Mouse (Mus musculus) kidney, postnatal 4 days (tissue): ENCODE results near the gene Nod2.
A peak's percentile ranks its signal among the peaks of the same experiment; 100 is the strongest.

Experiments
- DNase-seq, 2 experiments: peaks; one replicate each; pipeline ENCODE4 v3.0.0; 2021; ENCODE audit warnings: mixed read lengths in 2 of 2

Gene Nod2

DNA sequence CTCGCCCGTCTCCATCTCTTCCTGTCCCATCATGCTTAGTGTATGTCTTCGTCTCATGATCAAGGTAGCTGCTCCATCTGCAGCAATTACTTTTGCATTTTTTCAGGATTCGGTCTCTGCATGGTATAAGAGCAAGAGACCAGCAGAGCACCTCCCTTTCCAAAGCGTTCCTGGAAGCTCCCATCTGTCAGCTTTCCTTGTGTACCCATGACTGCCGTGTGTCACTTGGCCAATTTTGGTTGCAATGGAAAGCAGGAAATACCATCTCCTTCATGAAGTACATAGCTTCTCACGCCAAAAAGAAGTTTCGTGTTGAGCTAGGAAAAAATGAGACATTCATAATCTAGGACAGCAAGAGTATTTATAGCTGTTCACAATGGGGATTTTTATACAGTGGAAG is 33.9 kb downstream of the Nod2 start:
- DNase-seq = no peak

DNA sequence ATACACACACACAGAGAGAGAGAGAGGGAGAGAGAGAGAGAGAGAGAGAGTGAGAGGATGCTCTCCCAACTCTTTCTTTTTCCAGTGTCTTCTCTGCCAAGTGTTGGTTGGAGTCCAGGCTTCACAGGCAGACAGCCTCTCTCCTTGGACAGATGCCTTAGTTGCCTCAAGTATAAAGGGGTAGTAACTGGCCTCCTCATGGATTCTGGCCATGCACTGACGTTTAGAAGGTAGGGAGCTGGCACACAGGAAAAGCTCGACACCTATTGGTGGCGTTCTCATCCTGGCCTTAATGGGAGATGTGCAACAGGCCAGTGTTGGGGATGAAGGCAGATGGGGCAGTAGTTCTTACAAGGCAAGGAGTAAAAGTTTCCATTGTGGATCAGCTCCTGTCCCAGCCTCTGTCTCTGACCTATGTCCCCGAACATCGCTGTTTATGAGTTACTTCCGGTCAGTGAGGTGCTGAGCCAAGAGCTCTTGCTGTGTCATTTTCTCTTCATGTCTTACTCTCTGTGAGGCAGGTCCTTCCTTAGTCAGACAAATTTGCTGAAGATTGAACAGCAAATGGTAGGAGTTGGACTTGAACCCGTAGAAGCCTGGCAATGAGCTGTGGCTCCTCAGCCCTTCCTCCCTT is 36.7 kb downstream of the Nod2 start:
- no peak for DNase-seq

DNA sequence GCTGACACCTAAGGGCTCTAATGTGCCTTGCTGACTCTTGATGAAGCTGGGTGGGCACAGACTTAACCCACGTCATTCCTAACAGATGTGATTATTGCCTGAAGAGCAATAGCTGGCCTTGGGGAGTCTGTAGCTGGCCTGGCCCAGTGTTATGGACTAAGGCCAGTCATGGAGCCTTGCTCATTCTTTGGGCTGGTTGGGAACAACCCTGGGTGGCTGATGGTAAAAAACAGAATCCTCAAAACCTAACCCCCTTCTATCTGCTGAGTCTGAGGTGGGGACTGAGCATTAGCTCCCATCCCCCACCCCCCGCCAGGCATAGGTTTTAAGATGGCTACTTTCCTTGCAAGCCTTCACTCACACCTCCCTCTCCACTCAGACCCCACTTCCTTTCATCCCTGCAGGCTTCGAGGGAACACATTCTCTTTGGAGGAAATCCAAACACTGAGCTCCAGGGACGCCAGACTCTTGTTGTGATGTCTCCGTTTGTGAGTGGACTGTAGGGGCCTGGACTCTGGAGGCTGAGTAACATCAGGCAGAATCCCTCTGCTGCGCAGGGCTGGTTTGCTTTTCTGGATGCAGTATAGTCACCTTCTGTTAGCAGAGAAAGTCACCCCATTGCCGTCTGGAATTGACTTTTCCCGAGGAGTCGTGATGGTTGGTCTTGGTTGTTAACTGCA is 39.3 kb downstream of the Nod2 start:
- no peak for DNase-seq

DNA sequence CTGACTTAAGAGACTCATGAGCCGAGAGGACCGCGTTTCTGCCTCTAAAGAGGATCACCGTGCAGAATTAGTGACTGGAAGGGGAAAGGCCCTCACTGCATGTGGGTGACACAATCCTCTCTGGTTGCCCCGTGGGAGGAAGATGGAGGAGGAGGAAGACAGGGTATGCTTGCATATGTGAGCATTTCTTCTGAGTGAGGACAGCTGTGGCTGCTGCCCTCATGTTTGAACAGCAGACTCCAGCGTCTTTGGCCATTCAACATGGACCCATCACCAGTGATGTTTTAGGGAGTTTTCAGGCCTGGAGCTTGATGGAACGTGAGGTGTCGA is 39.8 kb downstream of the Nod2 start:
- no peak for DNase-seq

DNA sequence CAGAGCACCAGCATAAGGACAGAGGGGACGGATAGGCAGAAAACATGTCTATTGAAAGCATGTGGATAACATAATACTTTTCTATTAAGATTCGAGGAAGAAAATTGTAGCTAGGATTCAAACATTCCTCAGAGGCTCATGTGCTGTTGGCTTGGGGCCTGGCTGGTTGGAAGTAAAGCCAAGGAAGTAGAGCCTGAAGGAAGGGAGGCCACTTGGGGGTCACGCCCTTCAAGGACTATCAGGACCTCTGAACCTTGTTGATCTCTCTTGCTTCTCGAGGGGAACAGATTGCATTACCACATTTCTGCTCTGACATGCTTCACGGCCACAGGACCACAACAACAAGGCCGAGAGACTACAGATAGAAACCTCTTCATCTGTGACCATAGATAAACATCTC is 42.0 kb downstream of the Nod2 start:
- DNase-seq = peak in 1 of 2 experiments; percentile 35

DNA sequence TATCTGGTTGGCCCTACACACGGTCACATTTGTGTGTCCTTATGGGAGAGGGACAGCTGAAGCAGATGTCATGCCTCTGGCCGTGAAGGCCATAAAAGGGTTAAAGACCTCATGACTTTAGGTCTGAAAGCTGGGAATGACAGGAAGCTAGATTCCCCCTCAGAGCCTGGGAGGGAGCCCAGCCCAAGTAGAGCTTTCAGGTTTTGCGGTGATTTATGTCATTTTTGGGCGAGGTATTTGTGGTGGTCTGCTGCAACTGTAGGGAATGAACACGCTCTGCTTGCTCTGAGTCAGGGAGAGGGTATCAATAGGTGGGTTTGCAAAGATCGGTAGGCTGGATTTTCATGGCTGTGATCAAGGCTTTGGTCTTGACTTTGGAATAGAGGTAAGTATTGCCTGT is 42.8 kb downstream of the Nod2 start:
- no peak for DNase-seq

DNA sequence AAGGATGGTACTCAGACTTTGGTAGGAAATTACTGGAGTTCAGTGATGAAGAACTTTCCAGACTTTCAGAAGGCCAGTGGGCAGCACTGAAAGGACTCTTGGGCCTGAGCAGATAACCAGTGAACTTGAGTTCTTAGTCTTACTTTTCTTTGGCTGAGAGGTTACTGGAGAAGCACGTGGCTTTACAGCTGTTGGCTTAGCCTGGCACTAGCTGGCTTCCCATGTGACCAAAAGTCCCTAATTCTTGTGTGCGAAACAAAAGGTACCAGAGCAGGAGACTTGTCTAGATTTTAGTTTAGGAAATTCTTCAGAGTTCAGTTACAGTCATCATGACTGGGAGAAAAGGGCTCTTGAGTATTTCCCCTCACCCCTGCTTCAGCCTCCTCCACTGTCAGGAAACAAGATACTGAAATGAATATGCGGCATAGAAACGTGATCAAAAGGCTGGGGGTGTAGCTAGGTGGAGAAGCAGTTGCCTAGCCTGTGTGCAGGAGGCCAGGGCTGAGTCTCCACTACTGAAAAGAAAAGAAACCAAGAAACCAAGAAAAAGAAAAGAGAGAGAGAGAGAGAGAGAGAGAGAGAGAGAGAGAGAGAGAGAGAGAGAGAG is 44.3 kb downstream of the Nod2 start:
- DNase-seq = no peak

DNA sequence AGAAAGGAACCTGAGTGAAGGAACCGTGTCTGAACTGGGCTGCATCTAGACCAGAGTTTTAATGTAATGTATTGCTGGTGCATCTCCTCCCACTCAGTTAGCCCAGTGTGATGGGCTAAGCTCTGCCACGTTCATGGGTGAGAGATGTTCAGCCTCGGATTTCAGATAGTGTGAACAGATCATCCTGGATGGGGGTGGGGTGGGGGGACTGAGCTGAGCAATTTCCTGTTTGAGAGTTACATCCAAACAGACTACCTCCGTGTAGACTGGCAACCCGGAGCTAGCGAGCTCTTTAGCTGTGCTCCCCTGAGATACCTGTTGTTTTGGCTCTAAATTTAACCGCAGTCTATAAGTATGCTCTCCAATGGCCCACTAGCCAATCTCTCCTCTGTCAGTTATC is 44.8 kb downstream of the Nod2 start:
- no peak for DNase-seq

DNA sequence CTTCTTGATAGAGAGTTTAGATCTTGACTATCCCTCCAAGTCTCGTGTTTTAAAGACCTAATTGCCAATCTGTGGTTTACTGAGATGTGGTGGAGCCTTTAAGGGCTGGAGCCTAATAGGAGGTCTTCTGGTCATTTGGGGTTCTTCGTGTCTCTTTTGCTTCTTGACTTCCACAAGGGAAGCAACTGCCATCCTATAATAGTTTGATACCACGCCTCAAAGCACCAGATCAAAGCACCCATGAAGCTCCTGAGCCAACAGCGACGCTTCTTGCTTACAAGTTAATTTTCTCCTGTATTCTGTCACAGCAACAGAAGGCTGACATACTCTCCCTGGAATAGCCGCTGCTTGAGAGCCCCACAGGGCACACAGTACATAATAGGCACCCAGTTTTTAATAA is 45.8 kb downstream of the Nod2 start:
- no peak for DNase-seq

DNA sequence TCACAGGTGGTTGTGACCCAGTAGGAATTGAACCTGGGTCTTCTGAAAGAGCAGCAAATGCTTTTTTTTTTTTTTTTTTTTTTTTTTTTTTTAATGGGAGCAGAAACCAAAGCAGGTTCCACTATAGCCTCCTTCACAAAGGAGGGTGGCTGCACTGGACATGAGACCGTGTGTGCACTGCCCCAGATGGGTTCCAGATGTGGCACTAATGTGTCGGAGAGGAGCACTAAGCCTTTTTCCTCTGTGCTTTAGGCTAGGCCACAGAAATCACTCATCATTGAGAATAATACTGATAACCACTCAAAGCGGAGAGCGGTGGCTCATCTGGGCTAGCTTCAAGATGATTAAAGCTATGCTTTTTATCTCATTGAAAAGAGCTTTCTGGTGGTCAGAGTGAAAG is 46.3 kb downstream of the Nod2 start:
- no peak for DNase-seq

DNA sequence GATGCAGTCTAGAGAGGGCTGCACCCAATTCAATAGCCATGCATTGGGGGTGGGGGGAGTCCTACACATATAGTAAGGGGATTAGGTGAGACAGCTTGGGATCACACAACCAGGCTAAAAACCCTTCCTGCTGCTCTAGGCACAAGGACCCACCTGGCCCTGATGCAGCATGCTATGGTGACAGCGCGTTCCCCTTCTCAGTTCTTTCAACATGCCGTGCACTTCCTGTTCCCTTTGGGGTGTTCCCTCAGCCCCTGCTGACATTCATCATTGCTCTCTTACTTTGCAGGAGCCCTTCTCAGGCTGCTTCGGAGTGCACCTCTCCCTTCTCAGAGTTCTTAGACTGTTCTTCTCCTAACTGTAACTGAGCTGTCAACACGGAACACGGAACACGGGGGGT is 47.2 kb downstream of the Nod2 start:
- no peak for DNase-seq

DNA sequence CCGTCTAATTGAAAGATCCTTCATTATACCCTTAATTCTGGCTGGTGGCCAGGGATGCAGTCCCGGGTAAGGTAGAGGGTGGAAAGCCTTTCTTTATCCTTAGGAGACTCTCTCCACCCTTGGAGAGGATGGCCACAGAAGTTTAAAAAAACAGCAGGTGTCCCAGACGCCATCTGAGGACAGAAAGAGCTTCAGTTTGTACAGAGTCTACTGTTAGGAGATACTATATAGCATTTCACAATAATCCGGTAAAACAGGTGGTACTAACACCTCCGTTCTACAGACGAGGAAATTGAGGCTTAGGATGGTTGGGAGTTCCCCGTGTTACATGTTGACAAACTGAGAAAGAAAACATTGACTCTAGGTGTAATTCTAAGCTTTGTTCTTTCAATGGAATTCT is 49.1 kb downstream of the Nod2 start:
- DNase-seq = no peak

DNA sequence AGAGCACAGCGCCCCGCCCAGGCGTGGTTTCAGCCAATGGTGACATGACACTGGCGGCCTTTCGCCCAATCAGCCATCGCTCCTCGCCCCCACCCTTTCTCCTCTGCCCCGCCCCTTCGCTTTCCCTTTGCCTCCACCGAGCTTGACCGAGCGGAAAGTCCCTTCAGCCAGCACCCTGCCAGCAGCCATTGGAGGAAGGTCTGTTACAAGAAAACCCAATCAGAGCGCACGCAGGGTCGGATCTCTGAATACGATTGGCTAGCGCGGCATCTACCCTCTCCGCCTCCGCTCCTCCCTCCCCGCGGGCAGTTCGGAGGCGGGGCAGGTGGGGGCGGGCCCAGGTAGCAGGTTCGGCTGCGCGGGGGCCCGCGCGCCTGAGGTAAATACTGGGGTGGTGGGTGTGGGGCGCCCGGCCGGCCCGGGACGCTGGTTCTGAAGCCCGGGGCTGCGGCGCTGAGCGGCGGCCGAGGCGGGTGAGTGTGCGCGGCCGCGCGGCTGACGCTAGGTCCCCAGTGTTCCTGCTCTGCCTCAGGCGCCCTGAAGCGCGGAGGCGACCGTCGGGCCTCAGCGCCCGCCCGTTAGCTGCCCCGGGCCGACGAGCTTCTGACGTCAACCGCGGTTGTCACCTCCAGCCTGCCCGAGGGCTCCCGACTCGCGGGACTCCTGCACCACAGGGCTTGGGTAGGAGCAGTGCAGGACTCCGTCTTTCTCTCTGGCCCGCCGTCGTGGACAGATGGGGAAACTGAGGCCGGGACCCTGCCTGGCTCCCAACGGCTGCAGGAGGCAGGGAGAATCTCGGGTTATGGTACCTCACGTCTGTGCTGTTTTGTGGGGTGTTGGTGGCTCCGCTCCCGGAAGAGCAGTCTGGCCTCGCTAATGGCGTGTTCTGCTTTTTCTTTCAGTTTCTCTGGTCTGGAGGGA is 49.9 kb downstream of the Nod2 start, which contains the start of gene Cyld:
Gene Cyld, plus strand, starts transcription at position 308 of the 921 bp plus-strand sequence.
- peak; percentile 98 to 99 for DNase-seq

DNA sequence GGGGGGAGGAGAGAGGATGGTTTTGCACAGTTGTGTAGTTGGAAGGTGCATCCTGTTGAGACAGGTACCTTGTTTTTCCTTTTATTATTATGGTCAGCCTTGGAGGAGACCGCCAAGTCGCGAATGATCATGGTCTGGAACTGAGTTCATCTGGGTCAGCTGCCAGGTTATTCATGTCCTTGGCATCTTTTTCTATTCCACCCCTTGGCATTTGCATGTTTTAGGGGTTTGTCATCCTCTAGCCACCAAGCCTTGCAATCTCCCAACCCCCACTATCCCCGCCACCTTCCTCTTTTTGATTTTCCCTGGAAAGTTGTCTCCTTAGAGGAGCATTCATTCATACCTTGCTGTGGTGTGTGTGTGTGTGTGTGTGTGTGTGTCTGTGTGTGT is 50.5 kb downstream of the Nod2 start:
- DNase-seq = no peak

DNA sequence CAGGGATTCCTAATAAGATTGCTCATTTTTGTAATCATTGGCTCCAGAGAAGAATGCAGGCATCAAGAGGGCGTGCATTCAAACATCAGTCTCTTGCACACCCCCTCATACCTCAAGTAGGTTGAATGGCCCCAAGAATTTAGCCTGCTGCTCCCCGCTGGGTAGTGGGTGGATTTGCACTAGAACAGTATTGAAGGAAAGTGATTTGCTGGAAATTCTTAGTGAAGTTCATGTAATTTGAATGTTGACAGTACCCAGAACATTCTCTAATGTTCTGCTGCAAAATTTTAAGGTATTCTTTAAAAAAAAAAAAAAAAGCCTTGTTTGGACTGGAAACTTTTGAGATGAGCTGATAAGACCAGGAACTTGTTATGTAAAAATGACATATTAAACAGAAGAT is 50.9 kb downstream of the Nod2 start:
- no peak for DNase-seq

DNA sequence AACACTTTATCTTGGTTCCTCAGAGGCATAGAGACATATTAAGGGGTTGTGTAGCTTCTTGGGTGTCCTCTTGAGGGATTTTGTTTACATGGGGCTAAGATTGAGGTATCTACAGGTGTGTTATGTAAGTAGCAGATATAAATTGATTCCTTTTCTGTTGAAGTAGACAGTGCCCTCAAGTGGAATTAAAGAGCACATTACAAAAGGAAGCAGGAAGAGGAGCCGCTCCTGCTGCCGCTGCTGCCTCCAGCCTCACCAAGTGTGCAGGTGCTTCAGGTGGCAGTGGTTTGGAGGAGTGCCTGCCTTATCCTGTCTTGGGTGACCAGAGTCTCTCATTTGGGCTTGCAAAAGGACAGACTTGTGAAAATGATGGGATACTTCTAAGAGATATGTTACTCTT is 54.5 kb downstream of the Nod2 start:
- peak in 1 of 2 experiments; percentile 30 for DNase-seq

DNA sequence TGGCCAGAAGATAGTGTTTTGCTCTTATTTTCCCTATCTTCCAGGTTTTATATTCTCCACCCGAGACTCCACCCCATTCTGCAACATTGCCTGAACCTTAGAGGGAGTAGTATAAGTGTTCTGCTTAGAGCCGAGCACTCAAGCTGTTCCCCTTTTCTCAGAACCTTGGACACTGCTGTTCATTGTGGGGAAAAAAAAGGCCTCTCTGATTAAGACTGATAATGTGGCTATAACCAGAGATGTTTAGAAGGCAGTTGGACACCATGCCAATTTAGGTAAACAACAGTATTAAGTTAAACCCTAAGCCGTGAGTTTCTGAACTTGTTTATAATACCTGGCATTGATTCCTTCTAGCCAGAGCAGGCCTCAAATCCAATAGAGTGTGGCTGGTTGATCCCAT is 55.7 kb downstream of the Nod2 start:
- DNase-seq = no peak

DNA sequence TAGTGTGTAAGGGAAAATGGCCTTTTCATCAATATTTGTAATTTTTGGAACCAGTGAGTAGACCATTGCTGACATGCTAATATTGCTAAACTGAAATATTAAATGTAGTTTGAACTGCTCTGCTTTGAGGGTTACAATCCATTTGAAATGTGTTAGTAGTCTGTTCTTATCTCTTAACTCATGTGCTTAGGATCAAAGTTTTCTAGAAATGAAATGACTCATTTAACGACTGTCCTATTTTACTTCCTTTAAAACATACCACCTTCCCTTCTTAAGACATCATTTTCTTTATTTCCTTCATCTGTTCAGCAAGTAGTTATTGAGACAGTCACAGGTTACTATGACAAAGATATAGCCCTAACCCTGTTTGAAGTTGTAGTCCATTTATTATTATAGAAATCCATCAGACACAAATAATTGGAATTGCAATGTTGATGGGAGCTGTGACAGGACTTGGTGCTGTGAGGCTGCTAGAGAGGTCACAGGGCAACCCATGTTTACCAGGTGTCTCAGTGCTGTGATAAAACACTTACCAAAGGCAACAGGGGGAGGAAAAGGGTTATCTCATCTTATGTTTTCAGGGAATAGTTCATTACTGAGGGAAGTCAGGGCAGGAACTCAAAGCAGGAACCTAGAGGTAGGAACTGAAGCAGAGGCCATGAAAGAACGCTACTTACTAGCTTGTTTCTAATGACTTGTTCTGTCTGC is 76.3 kb downstream of the Nod2 start:
- no peak for DNase-seq
